In genomic region chr4:137733459-137733858, GRCm38 (mm10) we compare ENCODE assay signal across 19 mouse cellular contexts.
DNase-seq lines count a peak whose midpoint lies in the region; TF ChIP-seq lines count a peak whose summit lies in the region.
"Had no signal": no experiment of that assay in that cellular context is flagged by ENCODE, and none has a peak within 500 bp of the region (broad histone marks: within the 10 kb centered on the region; RNA-seq: fewer than 3 reads in every experiment).

No protein-coding gene starts in this region.

- peak; percentile 65 for DNase-seq in cerebellum, adult 11-12 months
- DNase-seq in cerebellum, adult 9-10 months: no peak
- DNase-seq in kidney, adult 2 months: no peak
- DNase-seq in kidney, adult 9 months: no peak
- no peak for DNase-seq in lung, adult 2 months
- DNase-seq in lung, postnatal 25 days (ENCODE audit: low spot score): no peak
- DNase-seq in fat pad, adult 2 months (ENCODE audit: extremely low read depth, low read depth, low spot score): peak; percentile 19
- DNase-seq in urinary bladder, postnatal 36 days (ENCODE audit: low spot score in 2 of 2): no peak
- DNase-seq: adrenal gland, postnatal 14 days; embryo, embryonic 11 days; gastrocnemius, postnatal 36 days; heart, postnatal 36 days; spleen, adult 18-20 months had no signal

- H3K4me3 ChIP-seq in kidney, adult 2 months (ENCODE audit: insufficient read depth, low read depth, low read length): no peak overlapping the region
- H3K4me3 ChIP-seq in lung, adult 2 months (replicated peaks; ENCODE audit: extremely low read depth, low read depth, low read length): no peak overlapping the region
- H3K4me3 ChIP-seq: embryonic facial prominence, embryonic 15.5 days; heart, embryonic 12.5 days; kidney, embryonic 15.5 days; limb, embryonic 12.5 days; lung, embryonic 15.5 days; neural tube, embryonic 13.5 days had no signal

- no peak overlapping the region for H3K27ac ChIP-seq in kidney, adult 2 months (ENCODE audit: insufficient read depth, low read depth, low read length)
- H3K27ac ChIP-seq: embryonic facial prominence, embryonic 15.5 days; kidney, embryonic 15.5 days; limb, embryonic 12.5 days; lung, embryonic 15.5 days; neural tube, embryonic 13.5 days had no signal

- H3K4me1 ChIP-seq in kidney, adult 2 months (ENCODE audit: control insufficient read depth, insufficient read depth, low read length): peaks cover 15% of the 10 kb centered on the region; the same call in 1 of the 2 replicates
- no peaks in the 10 kb centered on the region for H3K4me1 ChIP-seq in lung, adult 2 months (ENCODE audit: control insufficient read depth, insufficient read depth, low read length)

- TF ChIP-seq CTCF in kidney, adult 2 months (conservative IDR thresholded peaks at IDR 0.05; ENCODE audit: insufficient read depth, insufficient read length, low read depth, low read length): peak; percentile 44; the same call in 1 of the 2 replicates
- peak; percentile 18; the same call in 1 of the 2 replicates for TF ChIP-seq CTCF in lung, adult 2 months (IDR thresholded peaks at IDR 0.05; ENCODE audit: insufficient read depth, low read length)

- 75% methylated on average over 5 of the region's 5 CpGs for WGBS in kidney, adult 2 months
- 65% methylated on average over 5 of the region's 5 CpGs for WGBS in lung, adult 2 months

- TF ChIP-seq POLR2A in kidney, adult 2 months (IDR thresholded peaks at IDR 0.05; ENCODE audit: low read depth, low read length): no peak
- TF ChIP-seq POLR2A in lung, adult 2 months (IDR thresholded peaks at IDR 0.05; ENCODE audit: borderline replicate concordance, extremely low read depth, low read depth, low read length): no peak

- H3K27me3 ChIP-seq in kidney, adult 2 months (replicated peaks; ENCODE audit: control insufficient read depth, insufficient read depth, low read length): no peaks in the 10 kb centered on the region

- H3K36me3 ChIP-seq in kidney, adult 2 months (ENCODE audit: control insufficient read depth, insufficient read depth, low read length): no peaks in the 10 kb centered on the region
- H3K36me3 ChIP-seq: embryonic facial prominence, embryonic 15.5 days; heart, embryonic 12.5 days; kidney, embryonic 15.5 days; limb, embryonic 12.5 days; lung, embryonic 15.5 days; neural tube, embryonic 13.5 days had no signal

Comparison
In these comparisons a context has a peak if more than half of its experiments do, and no peak if none do; other contexts are left out.
1. DNase-seq: peak in cerebellum, adult 11-12 months (single experiment) and fat pad, adult 2 months (single experiment); none in cerebellum, adult 9-10 months (single experiment), kidney, adult 2 months (single experiment), kidney, adult 9 months (single experiment), lung, adult 2 months (single experiment), lung, postnatal 25 days (single experiment) and urinary bladder, postnatal 36 days (0 of 2).